ENCODE assay signal across 15 mouse cellular contexts in genomic region chr7:25628323-25628620, GRCm38 (mm10). TPM values are rescaled to one million over a fixed set of nuclear protein-coding genes. Genes with fewer than 3 reads are reported as not detected.
A peak's percentile ranks its signal among the peaks of the same experiment; 100 is the strongest.
DNase-seq lines count a peak whose midpoint lies in the region; ATAC-seq and TF ChIP-seq lines count a peak whose summit lies in the region.
"Had no signal": no experiment of that assay in that cellular context is flagged by ENCODE, and none has a peak within 500 bp of the region (broad histone marks: within the 10 kb centered on the region; RNA-seq: fewer than 3 reads in every experiment).

No protein-coding gene starts in this region.

- TF ChIP-seq POLR2A in limb, embryonic 14.5 days (IDR thresholded peaks at IDR 0.05; ENCODE audit: borderline replicate concordance, extremely low read depth, insufficient read depth, insufficient read length), result no peak

- H3K9ac ChIP-seq in hindbrain, embryonic 14.5 days, result no peak overlapping the region
- H3K9ac ChIP-seq in hindbrain, embryonic 11.5 days (ENCODE audit: low read depth, low read length), result no peak overlapping the region
- peak overlapping the region; percentile 81 for H3K9ac ChIP-seq in heart, embryonic 13.5 days
- 0 out of 2 replicates have a peak overlapping the region, but pooled peaks have one; percentile 53 for H3K9ac ChIP-seq in limb, embryonic 14.5 days (ENCODE audit: low read depth, low read length, severe bottlenecking)

- no peak for DNase-seq in hindbrain, embryonic 14.5 days (ENCODE audit: low spot score)
- DNase-seq in hindbrain, embryonic 11.5 days (ENCODE audit: low spot score), result no peak
- DNase-seq in G1E (ENCODE audit: low spot score), result no peak
- DNase-seq in limb, embryonic 14.5 days (ENCODE audit: low spot score), result no peak
- no peak for DNase-seq in embryo, embryonic 10 days (ENCODE audit: low spot score)
- no peak for DNase-seq in layer of hippocampus, postnatal 25 days (ENCODE audit: extremely low spot score in 1 of 2, low spot score in 1 of 2)
- no peak for DNase-seq in adrenal gland, adult 8-10 months
- DNase-seq: adrenal gland, postnatal 36 days; embryo, embryonic 11 days; gastrocnemius, postnatal 14 days; layer of hippocampus, adult 9-11 months; spleen, adult 18-20 months had no signal

- H3K27ac ChIP-seq in hindbrain, embryonic 14.5 days, result no peak overlapping the region
- H3K27ac ChIP-seq in hindbrain, embryonic 11.5 days (ENCODE audit: low read depth, low read length), result no peak overlapping the region
- no peak overlapping the region for H3K27ac ChIP-seq in heart, embryonic 13.5 days (replicated peaks)
- H3K27ac ChIP-seq in limb, embryonic 14.5 days (replicated peaks; ENCODE audit: low read depth, low read length), result no peak overlapping the region
- H3K27ac ChIP-seq: midbrain, embryonic 15.5 days had no signal

- H3K4me1 ChIP-seq in hindbrain, embryonic 14.5 days (replicated peaks; ENCODE audit: control insufficient read depth, insufficient read depth, low read length), result peaks cover 9% of the 10 kb centered on the region; the same call in 1 of the 2 replicates
- peaks cover 3% of the 10 kb centered on the region; the same call in 1 of the 2 replicates for H3K4me1 ChIP-seq in hindbrain, embryonic 11.5 days (replicated peaks; ENCODE audit: control insufficient read depth, insufficient read depth, low read length)
- peaks cover 42% of the 10 kb centered on the region for H3K4me1 ChIP-seq in G1E (ENCODE audit: insufficient read depth, low read depth, low read length)
- H3K4me1 ChIP-seq in heart, embryonic 13.5 days, result peaks cover 55% of the 10 kb centered on the region
- H3K4me1 ChIP-seq in limb, embryonic 14.5 days (ENCODE audit: control insufficient read depth, insufficient read depth, low read length), result peaks cover 11% of the 10 kb centered on the region

- 56% methylated on average over 8 of the region's 8 CpGs for WGBS in hindbrain, embryonic 14.5 days
- 66% methylated on average over 8 of the region's 8 CpGs for WGBS in hindbrain, embryonic 11.5 days
- 35% methylated on average over 8 of the region's 8 CpGs for WGBS in heart, embryonic 13.5 days
- WGBS in limb, embryonic 14.5 days, result 68% methylated on average over 8 of the region's 8 CpGs

- no peak for ATAC-seq in hindbrain, embryonic 14.5 days (ENCODE audit: low FRiP score)
- ATAC-seq in hindbrain, embryonic 11.5 days (ENCODE audit: low FRiP score), result no peak
- no peak for ATAC-seq in G1E (ENCODE audit: extremely low read depth, insufficient number of reproducible peaks, low FRiP score, poor library complexity, severe bottlenecking)
- ATAC-seq in heart, embryonic 13.5 days (ENCODE audit: extremely low read depth, insufficient number of reproducible peaks, low FRiP score, low TSS enrichment), result no peak
- ATAC-seq in limb, embryonic 14.5 days (ENCODE audit: low FRiP score, low read depth), result no peak
- ATAC-seq: midbrain, embryonic 15.5 days had no signal

- peak overlapping the region; percentile 43; the same call in 1 of the 2 replicates for H3K4me2 ChIP-seq in hindbrain, embryonic 14.5 days (replicated peaks)
- H3K4me2 ChIP-seq in hindbrain, embryonic 11.5 days (replicated peaks; ENCODE audit: low read depth, low read length), result no peak overlapping the region
- H3K4me2 ChIP-seq in heart, embryonic 13.5 days, result peak overlapping the region; percentile 81
- H3K4me2 ChIP-seq in limb, embryonic 14.5 days (replicated peaks; ENCODE audit: low read depth, low read length, severe bottlenecking), result peak overlapping the region; percentile 65

- H3K36me3 ChIP-seq in hindbrain, embryonic 14.5 days (replicated peaks; ENCODE audit: control insufficient read depth, insufficient read depth), result peaks cover 51% of the 10 kb centered on the region
- no peaks in the 10 kb centered on the region for H3K36me3 ChIP-seq in hindbrain, embryonic 11.5 days (ENCODE audit: control insufficient read depth, insufficient read depth, low read length)
- peaks cover 78% of the 10 kb centered on the region for H3K36me3 ChIP-seq in G1E (replicated peaks)
- H3K36me3 ChIP-seq in heart, embryonic 13.5 days, result peaks cover 65% of the 10 kb centered on the region
- peaks cover 46% of the 10 kb centered on the region for H3K36me3 ChIP-seq in limb, embryonic 14.5 days (ENCODE audit: control insufficient read depth, insufficient read depth, low read length)

- no peak overlapping the region for H3K4me3 ChIP-seq in hindbrain, embryonic 14.5 days (replicated peaks; ENCODE audit: low read length)
- no peak overlapping the region for H3K4me3 ChIP-seq in hindbrain, embryonic 11.5 days (ENCODE audit: low read depth, low read length)
- peak overlapping the region; percentile 70; the same call in 1 of the 2 replicates for H3K4me3 ChIP-seq in G1E (ENCODE audit: low read depth, low read length)
- peak overlapping the region; percentile 55 for H3K4me3 ChIP-seq in heart, embryonic 13.5 days
- no peak overlapping the region; the same call in 1 of the 2 replicates for H3K4me3 ChIP-seq in limb, embryonic 14.5 days (replicated peaks; ENCODE audit: low read length)

- H3K9me3 ChIP-seq in hindbrain, embryonic 14.5 days (ENCODE audit: control insufficient read depth, low read length), result no peaks in the 10 kb centered on the region
- H3K9me3 ChIP-seq in hindbrain, embryonic 11.5 days (ENCODE audit: control insufficient read depth, low read length), result no peaks in the 10 kb centered on the region
- H3K9me3 ChIP-seq in G1E (replicated peaks), result no peaks in the 10 kb centered on the region
- H3K9me3 ChIP-seq in heart, embryonic 13.5 days, result no peaks in the 10 kb centered on the region
- H3K9me3 ChIP-seq in limb, embryonic 14.5 days (ENCODE audit: control insufficient read depth, low read length), result no peaks in the 10 kb centered on the region
- H3K9me3 ChIP-seq: midbrain, embryonic 15.5 days had no signal

- no peak for TF ChIP-seq CTCF in G1E (IDR thresholded peaks at IDR 0.05; ENCODE audit: low read depth, low read length)

- H3K27me3 ChIP-seq in hindbrain, embryonic 14.5 days (ENCODE audit: control insufficient read depth, insufficient read depth, low read length), result peaks cover 19% of the 10 kb centered on the region
- H3K27me3 ChIP-seq in hindbrain, embryonic 11.5 days (ENCODE audit: control insufficient read depth, insufficient read depth, low read length), result peaks cover 7% of the 10 kb centered on the region; the same call in 1 of the 2 replicates
- H3K27me3 ChIP-seq in G1E (ENCODE audit: insufficient read depth, low read length), result no peaks in the 10 kb centered on the region
- H3K27me3 ChIP-seq in heart, embryonic 13.5 days (replicated peaks), result 0 out of 2 replicates have a peak, but pooled peaks cover 8% of the 10 kb centered on the region
- H3K27me3 ChIP-seq in limb, embryonic 14.5 days (ENCODE audit: control insufficient read depth, insufficient read depth, low read length), result no peaks in the 10 kb centered on the region

RNA-seq across cellular contexts. Expression of gene B3gnt8, which starts 1.8 kb away (rescaled TPM):
- polyA plus RNA-seq in hindbrain, embryonic 14.5 days (2014; fragmentation: Nextera tagmentation; extraction: Ambion mirVana), result 0.27 and 0.43 TPM in 2 replicates
- polyA plus RNA-seq in hindbrain, embryonic 11.5 days (2014; fragmentation: Nextera tagmentation; extraction: Ambion mirVana), result 0.36 and 0.91 TPM in 2 replicates
- 0.15 and 0.83 TPM in 2 replicates for total RNA-seq in G1E (2014; fragmentation: Nextera tagmentation)
- 0.98 and 1.1 TPM in 2 replicates for total RNA-seq in G1E (2017)
- 1.0 and 1.3 TPM in 2 replicates for polyA plus RNA-seq in G1E (2012)
- polyA plus RNA-seq in heart, embryonic 13.5 days (2015; fragmentation: Nextera tagmentation; extraction: Ambion mirVana), result 5.7 and 5.8 TPM in 2 replicates
- 6.2 and 7.3 TPM in 2 replicates for polyA plus RNA-seq in limb, embryonic 14.5 days (2012; rRNA removed)
- 3.4 and 5.1 TPM in 2 replicates for polyA plus RNA-seq in limb, embryonic 14.5 days (2014; fragmentation: Nextera tagmentation; extraction: Ambion mirVana)
- 1 to 10 TPM; 2.0 to 2.3 TPM for total RNA-seq in layer of hippocampus, postnatal 25 days (2021)
- total RNA-seq in adrenal gland, adult 8-10 months (2022), result 1 to 10 TPM; 3.8 to 7.0 (median 4.5) TPM

RNA-seq across cellular contexts. Expression of gene Dmac2, which starts 9.1 kb away (rescaled TPM):
- polyA plus RNA-seq in hindbrain, embryonic 14.5 days (2014; fragmentation: Nextera tagmentation; extraction: Ambion mirVana), result 43.3 and 43.8 TPM in 2 replicates
- polyA plus RNA-seq in hindbrain, embryonic 11.5 days (2014; fragmentation: Nextera tagmentation; extraction: Ambion mirVana), result 25.1 and 25.5 TPM in 2 replicates
- total RNA-seq in G1E (2014; fragmentation: Nextera tagmentation) (12.7 and 17.8 TPM in 2 replicates), G1E (2017) (21.3 and 24.2 TPM in 2 replicates)
- 28.0 and 34.2 TPM in 2 replicates for polyA plus RNA-seq in G1E (2012)
- 49.5 and 57.7 TPM in 2 replicates for polyA plus RNA-seq in heart, embryonic 13.5 days (2015; fragmentation: Nextera tagmentation; extraction: Ambion mirVana)
- 39.7 and 47.9 TPM in 2 replicates for polyA plus RNA-seq in limb, embryonic 14.5 days (2012; rRNA removed)
- 32.7 and 34.0 TPM in 2 replicates for polyA plus RNA-seq in limb, embryonic 14.5 days (2014; fragmentation: Nextera tagmentation; extraction: Ambion mirVana)
- total RNA-seq in layer of hippocampus, postnatal 25 days (2021), result 10 to 100 TPM; 48.7 to 54.5 TPM
- 10 to 100 TPM; 27.8 to 36.7 (median 32.8) TPM for total RNA-seq in adrenal gland, adult 8-10 months (2022)

RNA-seq across cellular contexts. Expression of gene Erich4, which starts 12.6 kb away (rescaled TPM):
- not detected in 2 replicates for polyA plus RNA-seq in hindbrain, embryonic 14.5 days (2014; fragmentation: Nextera tagmentation; extraction: Ambion mirVana)
- polyA plus RNA-seq in hindbrain, embryonic 11.5 days (2014; fragmentation: Nextera tagmentation; extraction: Ambion mirVana), result not detected in 2 replicates
- not detected in 2 replicates for total RNA-seq in G1E (2014; fragmentation: Nextera tagmentation)
- total RNA-seq in G1E (2017), result not detected in 2 replicates
- polyA plus RNA-seq in G1E (2012), result not detected in 2 replicates
- not detected in 2 replicates for polyA plus RNA-seq in heart, embryonic 13.5 days (2015; fragmentation: Nextera tagmentation; extraction: Ambion mirVana)
- not detected in 2 replicates for polyA plus RNA-seq in limb, embryonic 14.5 days (2012; rRNA removed)
- polyA plus RNA-seq in limb, embryonic 14.5 days (2014; fragmentation: Nextera tagmentation; extraction: Ambion mirVana), result not detected in 2 replicates
- under 1 TPM in 1 of 2 experiments, not detected in 1; 0.39 TPM for total RNA-seq in layer of hippocampus, postnatal 25 days (2021)
- total RNA-seq in adrenal gland, adult 8-10 months (2022), result not detected
- total RNA-seq: adrenal gland, postnatal 36 days; ES-E14; gastrocnemius, postnatal 14 days had no signal
- polyA plus RNA-seq: midbrain, embryonic 15.5 days had no signal

RNA-seq across cellular contexts. Expression of gene Bckdha, which starts 30.5 kb away (rescaled TPM):
- polyA plus RNA-seq in hindbrain, embryonic 14.5 days (2014; fragmentation: Nextera tagmentation; extraction: Ambion mirVana), result 33.0 and 37.3 TPM in 2 replicates
- polyA plus RNA-seq in hindbrain, embryonic 11.5 days (2014; fragmentation: Nextera tagmentation; extraction: Ambion mirVana), result 32.9 and 35.2 TPM in 2 replicates
- 6.0 and 7.8 TPM in 2 replicates for total RNA-seq in G1E (2014; fragmentation: Nextera tagmentation)
- 20.4 and 23.8 TPM in 2 replicates for total RNA-seq in G1E (2017)
- 36.6 and 44.1 TPM in 2 replicates for polyA plus RNA-seq in G1E (2012)
- 56.3 and 56.9 TPM in 2 replicates for polyA plus RNA-seq in heart, embryonic 13.5 days (2015; fragmentation: Nextera tagmentation; extraction: Ambion mirVana)
- 67.0 and 91.1 TPM in 2 replicates for polyA plus RNA-seq in limb, embryonic 14.5 days (2012; rRNA removed)
- polyA plus RNA-seq in limb, embryonic 14.5 days (2014; fragmentation: Nextera tagmentation; extraction: Ambion mirVana), result 54.2 and 59.8 TPM in 2 replicates
- total RNA-seq in layer of hippocampus, postnatal 25 days (2021), result 10 to 100 TPM; 40.1 to 45.5 TPM
- total RNA-seq in adrenal gland, adult 8-10 months (2022), result 100 to 1,000 TPM; 139 to 212 (median 169) TPM

RNA-seq across cellular contexts. Expression of gene Exosc5, which starts 30.7 kb away (rescaled TPM):
- 31.5 and 39.7 TPM in 2 replicates for polyA plus RNA-seq in hindbrain, embryonic 14.5 days (2014; fragmentation: Nextera tagmentation; extraction: Ambion mirVana)
- 48.1 and 49.9 TPM in 2 replicates for polyA plus RNA-seq in hindbrain, embryonic 11.5 days (2014; fragmentation: Nextera tagmentation; extraction: Ambion mirVana)
- 71.6 and 84.6 TPM in 2 replicates for total RNA-seq in G1E (2014; fragmentation: Nextera tagmentation)
- 51.4 and 55.4 TPM in 2 replicates for total RNA-seq in G1E (2017)
- 367 and 471 TPM in 2 replicates for polyA plus RNA-seq in G1E (2012)
- polyA plus RNA-seq in heart, embryonic 13.5 days (2015; fragmentation: Nextera tagmentation; extraction: Ambion mirVana), result 40.4 and 42.1 TPM in 2 replicates
- polyA plus RNA-seq in limb, embryonic 14.5 days (2012; rRNA removed), result 64.9 and 77.1 TPM in 2 replicates
- 63.0 and 71.2 TPM in 2 replicates for polyA plus RNA-seq in limb, embryonic 14.5 days (2014; fragmentation: Nextera tagmentation; extraction: Ambion mirVana)
- total RNA-seq in layer of hippocampus, postnatal 25 days (2021), result 10 to 100 TPM; 26.4 to 30.5 TPM
- total RNA-seq in adrenal gland, adult 8-10 months (2022), result 10 to 100 TPM; 42.0 to 62.6 (median 51.4) TPM

Comparison
In these comparisons a context has a peak if more than half of its experiments do, and no peak if none do; other contexts are left out.
1. H3K4me3 ChIP-seq: peak in G1E (single experiment) and heart, embryonic 13.5 days (single experiment); none in hindbrain, embryonic 14.5 days (single experiment), hindbrain, embryonic 11.5 days (single experiment) and limb, embryonic 14.5 days (single experiment).
2. H3K9ac ChIP-seq: peak in heart, embryonic 13.5 days (single experiment) and limb, embryonic 14.5 days (single experiment); none in hindbrain, embryonic 14.5 days (single experiment) and hindbrain, embryonic 11.5 days (single experiment).